Mouse (Mus musculus): ENCODE measurements around the gene Ypel5. TPM values are rescaled to one million over a fixed set of nuclear protein-coding genes. Genes with fewer than 3 reads are reported as not detected.

Ypel5 gene
- total and polyA plus RNA-seq, 3 experiments = 8.9 to 16.1 (median 14.3) TPM

- Histone ChIP-seq H3K4me2 (ENCODE audit: insufficient read depth, low read depth, poor library complexity, severe bottlenecking) (no peak overlapping the region), H3K27me3 (replicated peaks) (no peaks in the 10 kb centered on the region), H3K4me3 (replicated peaks in 1 of 3; ENCODE audit: low read depth in 2 of 3, low read length in 2 of 3, poor library complexity in 1 of 3) (no peak overlapping the region), H3K79me2 (replicated peaks; ENCODE audit: control insufficient read depth, extremely low read depth, insufficient read depth, poor library complexity, severe bottlenecking) (no peaks in the 10 kb centered on the region), H3K9ac (ENCODE audit: insufficient read depth, low read depth) (no peak overlapping the region), H3K4me1 (ENCODE audit: control insufficient read depth in 1 of 2, insufficient read depth in 2 of 2) (peaks cover 8 to 25% of the 10 kb centered on the region in 2 experiments), H3K27ac (ENCODE audit: insufficient read depth, low read depth) (no peak overlapping the region), H3K9me3 (replicated peaks; ENCODE audit: low read length) (no peaks in the 10 kb centered on the region), H3K36me3 (replicated peaks in 1 of 2; ENCODE audit: control insufficient read depth in 1 of 2, insufficient read depth in 1 of 2, low read length in 1 of 2) (no peaks in the 10 kb centered on the region)
- TF ChIP-seq MXI1 (IDR thresholded peaks at IDR 0.05; ENCODE audit: low read depth, low read length) (no peak), PAX5 (IDR thresholded peaks at IDR 0.05; ENCODE audit: low read length) (no peak), ELF1 (IDR thresholded peaks at IDR 0.05; ENCODE audit: low read depth, low read length) (no peak), JUN (IDR thresholded peaks at IDR 0.05; ENCODE audit: insufficient read depth, low read depth, low read length) (no peak), NELFE (IDR thresholded peaks at IDR 0.05; ENCODE audit: low read depth, low read length) (no peak), USF2 (conservative IDR thresholded peaks at IDR 0.05; ENCODE audit: low read depth, low read length) (no peak)
- in situ Hi-C loops (cut with MboI; ENCODE audit: low pct_ligation_motif_present, low pct_unique_long_range_greater_than_20kb, low sequenced_read_pairs) = no loop called here
- DNase-seq (ENCODE audit: extremely low read depth) = no peak
- dilution Hi-C loops (cut with MboI; ENCODE audit: extremely low pct_ligation_motif_present, extremely low pct_unique_long_range_greater_than_20kb, low sequenced_read_pairs) = no loop called here
These were observed 62.5 kb downstream of the Ypel5 start for GRCm38 (mm10) chr17:72898775-72899174.

Other genes starting within 250 kb of the Ypel5 start
- gene Alk, start 231.8 kb upstream of the Ypel5 start, total RNA-seq (2012; rRNA removed) = 0.21 and 0.38 TPM in 2 replicates
- 0.27 and 0.44 TPM in 2 replicates for gene Alk, start 231.8 kb upstream of the Ypel5 start, total RNA-seq (2014; rRNA removed)
- 0.42 and 0.63 TPM in 2 replicates for gene Alk, start 231.8 kb upstream of the Ypel5 start, polyA plus RNA-seq (2012; ENCODE audit: insufficient read length, low read depth)
- gene Lbh, start 81.9 kb downstream of the Ypel5 start, total RNA-seq (2012; rRNA removed) = 12.2 and 14.4 TPM in 2 replicates
- 13.1 and 16.7 TPM in 2 replicates for gene Lbh, start 81.9 kb downstream of the Ypel5 start, total RNA-seq (2014; rRNA removed)
- 26.0 and 30.0 TPM in 2 replicates for gene Lbh, start 81.9 kb downstream of the Ypel5 start, polyA plus RNA-seq (2012; ENCODE audit: insufficient read length, low read depth)